Mouse (Mus musculus) embryonic fibroblast, embryonic 13.5 days (primary cell): ENCODE results near the gene Selp.

ENCODE experiments used
- CTCF ChIP-seq: IDR thresholded peaks from 2 replicates; pipeline ENCODE4 v1.5.1; 2011; ENCODE audit warnings: mild to moderate bottlenecking, control low read depth, low read length, moderate library complexity, borderline replicate concordance; ENCODE audit not compliant: insufficient read depth
- POLR2A ChIP-seq: IDR thresholded peaks from 2 replicates; pipeline ENCODE4 v1.6.1; 2011; ENCODE audit warnings: low read depth, mild to moderate bottlenecking, control low read depth, low read length, moderate library complexity

DNA sequence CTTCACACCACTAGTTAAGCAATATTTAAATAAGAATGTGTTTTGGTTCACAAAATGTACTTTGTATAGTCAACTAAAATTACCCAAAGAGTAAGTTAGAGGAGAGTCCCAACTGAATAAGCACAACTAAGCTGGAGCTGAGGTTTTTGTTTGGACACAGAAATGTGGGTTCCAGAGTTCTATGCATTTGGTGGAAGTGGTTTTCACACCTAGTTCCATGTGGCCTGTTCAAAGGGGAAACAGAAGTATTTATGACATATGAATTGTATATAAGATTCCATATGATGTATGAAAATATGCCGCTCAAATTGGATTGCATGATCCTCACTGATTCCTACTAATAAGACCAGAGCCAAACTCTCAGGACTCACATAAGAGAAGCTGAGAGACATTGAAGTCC is 39.6 kb upstream of the Selp start:
- no peak for TF ChIP-seq POLR2A
- TF ChIP-seq CTCF, result no peak
